Mouse (Mus musculus) liver, embryonic 14.5 days (tissue): ENCODE results near the gene Fgfr2.

Source experiments
- CTCF ChIP-seq: IDR thresholded peaks from 2 replicates; pipeline ENCODE4 v1.5.1; 2016; ENCODE audit warnings: antibody characterized with exemption, low read depth, control low read depth
- EP300 ChIP-seq: IDR thresholded peaks from 2 replicates; pipeline ENCODE4 v1.6.1; 2016; ENCODE audit warnings: antibody characterized with exemption, low read depth

GRCm38 (mm10) chr7:132428308-132428707 lies 694.8 kb downstream of the Fgfr2 start:
- TF ChIP-seq CTCF (no peak), EP300 (no peak)
